Mouse (Mus musculus): ENCODE measurements around the gene H2afx. TPM values are rescaled to one million over a fixed set of nuclear protein-coding genes. Genes with fewer than 3 reads are reported as not detected.

Gene H2afx
- total and polyA plus RNA-seq, 2 experiments: 5.6 to 23.6 TPM

DNA sequence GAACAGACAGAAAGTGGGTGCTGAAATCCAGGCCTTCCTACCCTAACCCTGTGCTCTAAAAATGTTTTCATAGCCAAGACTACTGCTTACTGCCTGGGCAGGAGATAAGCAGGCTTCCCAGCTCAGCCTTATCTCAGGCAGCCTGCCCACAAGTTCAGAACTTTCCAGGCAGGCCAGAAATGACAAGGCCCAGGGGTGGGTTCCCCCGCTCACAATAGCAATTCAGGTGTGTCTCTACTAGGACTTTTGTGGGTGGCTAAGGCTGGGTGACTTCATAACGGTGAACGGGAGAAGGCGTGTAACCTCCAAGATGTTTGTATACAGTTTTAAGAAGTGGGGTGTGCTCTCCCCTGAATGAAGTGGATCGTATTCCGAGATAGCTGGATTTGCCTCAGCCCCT is 8.8 kb downstream of the H2afx start:
- H3K27ac ChIP-seq (replicated peaks; ENCODE audit: insufficient read depth, low read depth, low read length): peak overlapping the region; percentile 54
- H3K27me3 ChIP-seq (ENCODE audit: control insufficient read depth, insufficient read depth, low read length): no peaks in the 10 kb centered on the region
- H3K4me1 ChIP-seq (ENCODE audit: control insufficient read depth, insufficient read depth, low read length): peaks cover 19% of the 10 kb centered on the region
- DNase-seq (ENCODE audit: extremely low read depth, low read depth, low spot score): peak; percentile 36
- peak overlapping the region; percentile 75 for H3K4me3 ChIP-seq (ENCODE audit: insufficient read depth, low read depth, low read length)
- WGBS: 2% methylated on average over 6 of the region's 6 CpGs
- peak overlapping the region; percentile 73 for H3K9ac ChIP-seq (ENCODE audit: low read depth, low read length)
- H3K36me3 ChIP-seq (ENCODE audit: control insufficient read depth, insufficient read depth, low read length): peaks cover 3% of the 10 kb centered on the region; the same call in 1 of the 2 replicates
- TF ChIP-seq CTCF (IDR thresholded peaks at IDR 0.05; ENCODE audit: low read depth, low read length) (no peak), POLR2A (IDR thresholded peaks at IDR 0.05; ENCODE audit: extremely low read depth, insufficient read depth, low read length) (no peak)
- H3K79me2 ChIP-seq (ENCODE audit: control insufficient read depth, insufficient read depth, low read length): peaks cover 14% of the 10 kb centered on the region; the same call in 1 of the 2 replicates

DNA sequence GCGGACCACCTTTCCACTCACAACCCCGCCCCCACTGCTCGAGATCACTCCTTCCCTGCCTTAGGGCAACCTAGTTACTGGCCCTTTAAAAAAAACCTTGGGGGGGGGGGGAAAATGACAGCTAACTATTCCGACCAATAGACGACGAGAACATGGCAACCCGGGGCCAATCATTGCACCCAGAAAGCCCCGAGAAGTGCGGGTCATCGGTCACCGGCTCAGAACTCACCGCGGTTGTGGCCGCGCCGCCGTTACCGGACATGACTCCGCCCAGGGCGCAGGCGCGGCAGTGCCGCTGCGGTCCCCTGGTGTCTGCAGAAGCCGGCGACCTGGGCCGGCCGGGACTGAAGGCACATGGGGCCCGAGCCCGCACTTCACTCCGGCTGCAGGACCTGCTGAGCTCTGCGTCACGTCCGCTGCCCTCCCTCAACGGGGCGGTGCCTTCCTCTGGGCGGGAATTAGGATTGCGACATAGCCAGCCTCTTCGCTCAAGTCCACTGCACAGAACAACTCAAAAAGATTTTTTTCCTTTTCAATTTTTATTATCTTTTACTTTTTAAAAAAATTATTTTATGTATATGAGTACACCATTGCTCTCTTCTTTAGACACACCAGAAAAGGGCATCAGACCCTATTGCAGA is 9.4 kb downstream of the H2afx start, which contains the start of gene Hmbs:
Gene Hmbs (minus strand): TSS at position 448 of the 641 bp plus-strand sequence.
- Histone ChIP-seq H3K36me3 (ENCODE audit: control insufficient read depth, insufficient read depth, low read length) (peaks cover 3% of the 10 kb centered on the region; the same call in 1 of the 2 replicates), H3K4me3 (ENCODE audit: insufficient read depth, low read depth, low read length) (peak within 1 kb of the TSS; percentile 75), H3K27ac (replicated peaks; ENCODE audit: insufficient read depth, low read depth, low read length) (peak within 1 kb of the TSS; percentile 95), H3K79me2 (ENCODE audit: control insufficient read depth, insufficient read depth, low read length) (peaks cover 14% of the 10 kb centered on the region; the same call in 1 of the 2 replicates), H3K27me3 (ENCODE audit: control insufficient read depth, insufficient read depth, low read length) (no peaks in the 10 kb centered on the region), H3K4me1 (ENCODE audit: control insufficient read depth, insufficient read depth, low read length) (peaks cover 19% of the 10 kb centered on the region), H3K9ac (ENCODE audit: low read depth, low read length) (peak within 1 kb of the TSS; percentile 86)
- no peak for TF ChIP-seq CTCF (IDR thresholded peaks at IDR 0.05; ENCODE audit: low read depth, low read length)
- TF ChIP-seq POLR2A (IDR thresholded peaks at IDR 0.05; ENCODE audit: extremely low read depth, insufficient read depth, low read length): peak; percentile 56; the same call in 1 of the 2 replicates
- DNase-seq (ENCODE audit: extremely low read depth, low read depth, low spot score): peak; percentile 91
- under 1% methylated on average over 39 of the region's 39 CpGs for WGBS

DNA sequence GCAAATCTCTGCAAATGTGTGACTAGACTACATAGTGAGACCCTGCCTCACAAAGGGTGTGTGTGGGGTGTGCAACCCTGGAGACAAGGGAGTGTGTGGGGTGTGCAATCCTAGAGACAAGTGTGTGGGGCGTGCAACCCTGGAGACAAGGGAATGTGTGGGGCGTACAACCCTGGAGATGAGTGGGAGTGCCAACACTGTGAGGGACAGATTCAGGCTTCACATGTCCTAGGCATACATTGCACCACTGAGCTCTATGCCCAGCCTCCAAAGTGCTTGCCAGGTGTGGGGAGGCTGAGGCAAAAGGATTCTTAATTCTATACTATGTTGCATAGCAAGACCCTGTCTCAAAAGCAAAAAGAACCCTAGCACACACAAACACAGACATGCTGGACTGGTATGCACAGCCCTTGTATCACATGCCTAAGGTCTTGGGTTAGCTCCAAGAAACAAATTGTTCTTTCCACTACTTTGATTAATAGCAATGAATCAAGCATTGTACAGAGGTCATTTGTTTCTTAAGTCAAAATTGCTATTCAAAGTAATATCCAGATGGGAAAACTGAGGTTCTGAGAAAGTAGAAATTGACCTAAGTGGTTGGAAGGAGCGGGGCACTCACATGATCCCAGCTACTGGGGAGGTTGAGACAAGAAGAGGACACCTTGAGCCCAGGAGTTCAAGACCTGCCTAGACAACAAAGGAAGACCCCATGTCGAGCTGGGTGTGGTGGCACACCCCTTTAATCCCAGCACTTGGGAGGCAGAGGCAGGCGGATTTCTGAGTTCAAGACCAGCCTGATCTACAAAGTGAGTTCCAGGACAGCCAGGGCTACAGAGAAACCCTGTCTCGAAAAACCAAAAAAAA is 11.3 kb downstream of the H2afx start:
- Histone ChIP-seq H3K27me3 (ENCODE audit: control insufficient read depth, insufficient read depth, low read length) (no peaks in the 10 kb centered on the region), H3K9ac (ENCODE audit: low read depth, low read length) (no peak overlapping the region), H3K36me3 (ENCODE audit: control insufficient read depth, insufficient read depth, low read length) (peaks cover 11% of the 10 kb centered on the region), H3K79me2 (ENCODE audit: control insufficient read depth, insufficient read depth, low read length) (peaks cover 14% of the 10 kb centered on the region; the same call in 1 of the 2 replicates), H3K27ac (replicated peaks; ENCODE audit: insufficient read depth, low read depth, low read length) (no peak overlapping the region), H3K4me3 (ENCODE audit: insufficient read depth, low read depth, low read length) (no peak overlapping the region), H3K4me1 (ENCODE audit: control insufficient read depth, insufficient read depth, low read length) (peaks cover 19% of the 10 kb centered on the region)
- DNase-seq (ENCODE audit: extremely low read depth, low read depth, low spot score): peak; percentile 21
- TF ChIP-seq CTCF (IDR thresholded peaks at IDR 0.05; ENCODE audit: low read depth, low read length): no peak
- no peak for TF ChIP-seq POLR2A (IDR thresholded peaks at IDR 0.05; ENCODE audit: extremely low read depth, insufficient read depth, low read length)
- WGBS: 90% methylated on average over 6 of the region's 6 CpGs

DNA sequence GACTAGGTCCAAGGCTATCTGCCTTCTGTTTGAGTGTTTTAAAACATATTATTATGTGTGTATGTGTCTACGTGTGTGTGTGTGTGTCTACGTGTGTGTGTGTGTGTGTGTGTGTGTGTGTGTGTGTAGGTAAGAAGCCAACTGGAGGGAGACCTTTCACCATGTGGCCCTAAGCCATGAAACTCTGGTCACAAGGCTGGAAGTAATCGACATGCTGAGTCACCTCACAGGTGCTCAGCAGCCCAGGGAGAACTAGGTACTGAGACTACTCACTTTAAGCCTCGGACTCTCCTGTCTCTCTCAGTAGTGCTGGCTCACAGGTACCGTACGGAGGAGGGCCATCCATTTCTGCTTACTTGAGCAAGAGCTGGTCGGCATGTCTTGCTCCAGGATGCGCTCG is 12.7 kb downstream of the H2afx start:
- H3K27ac ChIP-seq (replicated peaks; ENCODE audit: insufficient read depth, low read depth, low read length): peak overlapping the region; percentile 75
- H3K9ac ChIP-seq (ENCODE audit: low read depth, low read length): peak overlapping the region; percentile 39; the same call in 1 of the 2 replicates
- TF ChIP-seq POLR2A (IDR thresholded peaks at IDR 0.05; ENCODE audit: extremely low read depth, insufficient read depth, low read length) (no peak), CTCF (IDR thresholded peaks at IDR 0.05; ENCODE audit: low read depth, low read length) (no peak)
- DNase-seq (ENCODE audit: extremely low read depth, low read depth, low spot score): peak; percentile 93
- H3K36me3 ChIP-seq (ENCODE audit: control insufficient read depth, insufficient read depth, low read length): peaks cover 24% of the 10 kb centered on the region
- 48% methylated on average over 9 of the region's 9 CpGs for WGBS
- peaks cover 10% of the 10 kb centered on the region; the same call in 1 of the 2 replicates for H3K79me2 ChIP-seq (ENCODE audit: control insufficient read depth, insufficient read depth, low read length)
- peaks cover 19% of the 10 kb centered on the region for H3K4me1 ChIP-seq (ENCODE audit: control insufficient read depth, insufficient read depth, low read length)
- peak overlapping the region; percentile 21; the same call in 1 of the 2 replicates for H3K4me3 ChIP-seq (ENCODE audit: insufficient read depth, low read depth, low read length)
- H3K27me3 ChIP-seq (ENCODE audit: control insufficient read depth, insufficient read depth, low read length): no peaks in the 10 kb centered on the region

DNA sequence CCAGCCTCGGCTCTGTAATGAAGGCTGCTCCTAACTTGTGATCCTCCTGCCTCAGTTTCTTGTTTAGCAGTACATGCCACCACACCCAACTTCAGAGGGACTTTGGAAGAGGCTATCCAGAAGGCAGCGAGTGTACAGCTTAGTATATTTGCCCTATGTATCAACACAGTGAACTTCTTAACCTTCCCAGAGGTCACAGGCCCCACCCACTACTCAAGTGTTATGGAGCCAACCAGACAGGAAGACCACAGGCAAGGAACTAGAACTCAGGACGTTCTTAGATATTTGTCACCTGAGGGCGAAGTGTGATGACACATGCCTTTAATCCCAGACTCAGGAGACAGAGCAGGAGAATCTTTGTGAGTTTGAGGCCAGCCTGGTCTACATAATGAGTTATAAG is 13.1 kb downstream of the H2afx start:
- Histone ChIP-seq H3K27me3 (ENCODE audit: control insufficient read depth, insufficient read depth, low read length) (no peaks in the 10 kb centered on the region), H3K4me3 (ENCODE audit: insufficient read depth, low read depth, low read length) (peak overlapping the region; percentile 21; the same call in 1 of the 2 replicates), H3K4me1 (ENCODE audit: control insufficient read depth, insufficient read depth, low read length) (peaks cover 15% of the 10 kb centered on the region), H3K9ac (ENCODE audit: low read depth, low read length) (peak overlapping the region; percentile 39; the same call in 1 of the 2 replicates), H3K27ac (replicated peaks; ENCODE audit: insufficient read depth, low read depth, low read length) (peak overlapping the region; percentile 75), H3K79me2 (ENCODE audit: control insufficient read depth, insufficient read depth, low read length) (peaks cover 5% of the 10 kb centered on the region; the same call in 1 of the 2 replicates), H3K36me3 (ENCODE audit: control insufficient read depth, insufficient read depth, low read length) (peaks cover 27% of the 10 kb centered on the region)
- no peak for DNase-seq (ENCODE audit: extremely low read depth, low read depth, low spot score)
- TF ChIP-seq POLR2A (IDR thresholded peaks at IDR 0.05; ENCODE audit: extremely low read depth, insufficient read depth, low read length) (no peak), CTCF (IDR thresholded peaks at IDR 0.05; ENCODE audit: low read depth, low read length) (no peak)
- 62% methylated on average over 4 of the region's 4 CpGs for WGBS
